Mouse (Mus musculus): ENCODE results near the gene Tnf.

Tnf gene

DNA sequence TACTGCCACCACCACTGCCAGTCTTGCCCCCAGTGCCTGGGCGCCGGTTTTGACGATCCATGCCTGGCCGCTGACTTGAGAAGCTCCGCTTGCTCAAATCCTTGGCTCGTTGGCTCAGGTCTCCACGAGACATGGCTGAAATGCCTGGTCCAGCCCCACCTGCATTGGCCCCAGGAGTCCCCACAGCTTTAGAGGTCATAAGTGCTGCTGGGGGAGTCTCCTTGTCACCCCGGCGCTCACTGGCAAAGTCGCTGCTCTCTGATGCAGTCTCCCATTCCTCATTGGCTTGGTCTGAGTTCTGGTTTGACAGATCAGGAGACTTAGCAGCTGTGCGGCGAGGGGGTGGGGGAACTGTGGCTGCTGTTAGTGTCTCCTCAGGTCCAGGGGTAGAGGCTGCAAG is 46.4 kb downstream of the Tnf start:
- DNase-seq (ENCODE audit: low read depth, low spot score), result no peak

DNA sequence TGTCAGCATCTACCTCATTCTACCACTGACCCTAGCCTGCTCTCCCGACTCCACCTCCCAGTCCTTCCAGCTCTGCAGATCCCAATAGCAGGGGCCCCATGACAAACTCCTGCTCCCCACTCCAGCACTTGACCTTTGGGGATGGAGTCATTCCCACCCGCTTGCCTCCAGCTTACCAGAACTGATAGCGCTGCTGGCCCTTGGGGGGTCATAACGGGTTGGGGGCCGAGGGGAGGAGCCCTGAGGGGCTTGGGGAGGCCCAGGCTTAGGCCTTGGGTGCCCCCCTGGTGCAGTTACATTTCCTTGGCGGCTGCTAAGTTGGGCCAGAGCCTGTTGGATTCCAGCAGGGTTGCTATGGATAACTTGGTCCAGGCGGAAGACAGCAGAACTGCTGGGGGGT is 47.2 kb downstream of the Tnf start:
- DNase-seq (ENCODE audit: low read depth, low spot score), result no peak

DNA sequence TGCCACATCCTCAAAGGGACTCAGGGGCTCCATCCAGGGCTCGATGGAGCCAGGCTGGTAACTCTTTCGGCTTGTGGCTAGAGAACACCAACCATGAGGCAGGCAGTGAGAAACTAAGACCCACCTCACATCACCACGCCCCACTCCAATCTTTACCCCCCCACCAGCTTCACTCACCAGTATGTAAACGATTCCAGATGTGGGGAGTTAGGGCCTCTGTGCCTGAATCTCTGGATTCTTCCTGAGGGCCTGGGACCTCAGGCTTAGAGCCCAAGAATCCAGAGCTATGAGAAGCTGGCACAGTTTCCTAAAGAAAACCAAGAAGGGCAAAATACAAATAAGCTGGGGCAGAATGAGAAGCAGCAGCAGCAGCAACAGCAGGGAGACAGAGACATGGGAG is 47.9 kb downstream of the Tnf start:
- no peak for DNase-seq (ENCODE audit: low read depth, low spot score)

DNA sequence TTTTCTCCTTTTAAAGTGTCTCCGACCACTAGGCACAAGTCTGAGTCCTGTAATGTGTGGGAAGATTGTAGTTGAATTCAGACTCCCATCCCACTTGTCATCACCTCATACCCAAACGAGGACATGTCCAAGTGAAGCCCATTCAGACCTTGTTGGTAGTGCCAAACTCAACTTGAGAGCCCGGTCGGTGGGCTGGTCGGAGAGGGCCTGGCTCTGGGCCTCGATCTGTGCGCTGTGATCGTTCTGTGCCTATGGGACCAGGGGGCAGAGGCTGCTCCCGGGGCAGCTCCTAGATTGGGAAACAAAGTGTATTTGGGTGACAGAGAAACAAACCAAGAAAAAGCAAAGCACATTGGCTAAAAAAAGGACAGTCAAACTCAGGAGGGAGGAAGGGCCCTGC is 48.7 kb downstream of the Tnf start:
- DNase-seq (ENCODE audit: low read depth, low spot score), result no peak

DNA sequence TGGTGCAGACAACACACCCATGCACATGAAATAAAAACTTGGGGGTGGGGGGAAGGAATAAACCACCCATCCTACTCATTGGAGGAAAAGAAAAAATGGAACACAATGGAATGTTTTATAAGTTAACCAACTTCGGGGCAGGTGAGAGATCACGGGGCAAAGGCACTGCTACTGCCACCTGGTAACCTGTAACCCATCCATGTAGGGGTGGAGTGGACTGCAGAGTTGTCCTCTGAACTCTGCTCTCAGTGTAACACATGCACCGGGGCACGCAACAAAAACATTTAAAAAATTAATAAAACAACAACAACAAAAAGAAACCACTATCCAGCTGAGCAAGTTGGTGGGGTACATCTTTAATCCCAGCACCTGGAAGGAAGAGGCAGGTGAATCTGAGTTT is 49.7 kb downstream of the Tnf start:
- no peak for DNase-seq (ENCODE audit: low read depth, low spot score)
